Mouse (Mus musculus): ENCODE data around the gene Plch2.
"Not testable (repeated sequence)": the region's sequence is repeated elsewhere in the genome, so short reads cannot be mapped to it uniquely, and the experiment has no call there.

Gene Plch2

DNA sequence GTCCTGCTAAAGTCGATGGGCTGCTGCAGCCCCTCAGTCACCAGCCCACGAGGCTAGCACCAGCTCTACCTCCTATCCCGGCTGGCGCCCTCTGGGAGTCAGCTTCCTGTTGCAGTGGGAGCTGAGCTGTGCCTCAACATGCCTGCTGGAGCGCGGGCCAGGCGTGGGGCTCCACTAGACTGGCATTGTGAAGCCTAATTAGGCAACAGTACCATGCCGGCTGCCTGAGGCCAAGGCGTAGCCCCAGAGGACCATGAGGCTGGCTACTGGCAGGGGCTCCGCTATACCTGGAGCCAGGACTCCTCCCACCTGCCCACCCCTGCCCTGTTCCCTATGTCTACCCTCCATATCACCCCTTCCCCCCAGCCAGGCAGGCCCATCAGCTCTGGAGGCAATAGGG is at the start of gene Plch2:
Plch2 (minus strand) TSS at position 61 of the 400 bp plus-strand sequence.
- DNase-seq, result no peak

DNA sequence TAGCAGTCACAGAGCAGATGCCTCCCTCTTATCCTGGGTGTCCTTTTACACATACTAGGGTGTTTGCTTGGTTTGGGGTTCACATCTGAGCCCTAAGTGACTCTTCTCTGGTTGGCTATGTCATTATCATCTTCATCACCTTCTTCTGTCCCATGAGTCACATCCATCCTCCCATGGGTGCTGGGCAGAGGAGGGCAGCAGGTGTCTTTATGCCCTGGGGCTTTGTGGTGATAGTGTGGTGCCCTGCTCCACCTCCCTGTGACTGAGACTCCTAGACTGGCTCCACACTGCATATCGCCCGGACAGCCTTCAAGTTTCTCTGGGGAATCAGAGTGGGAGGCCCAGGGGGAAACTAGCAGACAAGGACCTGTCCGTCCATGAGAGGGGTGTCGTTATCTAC is 42.0 kb upstream of the Plch2 start:
- DNase-seq, result no peak

DNA sequence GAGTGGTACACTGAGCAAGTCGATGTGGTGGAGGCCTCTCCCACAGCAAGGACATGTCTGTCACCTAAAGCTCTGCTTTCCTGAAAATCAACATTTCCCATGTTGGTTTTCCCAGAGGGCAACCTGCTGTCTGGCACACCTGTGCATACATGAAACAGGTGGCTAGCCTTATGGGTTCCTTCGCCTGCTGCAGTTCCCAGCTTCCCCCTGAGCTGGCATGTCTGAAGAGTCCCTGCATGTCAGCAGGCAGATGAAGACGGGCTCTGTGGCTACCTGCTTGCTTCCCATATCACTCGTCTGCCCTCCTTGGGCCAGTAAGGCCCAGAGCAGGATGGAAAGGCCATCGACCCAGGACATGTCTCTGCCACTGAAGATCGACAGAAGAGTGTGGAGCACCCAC is 40.9 kb upstream of the Plch2 start:
- DNase-seq, result no peak

DNA sequence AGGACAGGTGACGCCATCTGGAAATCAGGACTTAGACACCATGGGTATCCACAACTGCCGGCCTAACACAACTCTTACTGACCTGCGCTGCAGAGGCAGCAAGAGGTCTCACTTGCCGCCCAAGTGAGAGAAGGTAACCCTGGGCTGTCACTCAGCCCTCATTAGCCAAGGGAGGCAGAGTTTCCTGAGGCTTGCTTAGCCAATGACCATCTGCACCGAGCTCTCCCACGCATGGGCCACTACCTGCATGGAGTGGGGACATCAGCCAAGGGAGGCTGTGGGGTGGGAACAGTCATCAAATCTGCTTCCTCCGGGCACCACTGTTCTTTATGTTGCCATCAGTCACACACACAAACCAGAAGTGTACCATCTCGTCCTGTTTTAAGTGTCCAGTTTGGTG is 39.4 kb upstream of the Plch2 start:
- no peak for DNase-seq

DNA sequence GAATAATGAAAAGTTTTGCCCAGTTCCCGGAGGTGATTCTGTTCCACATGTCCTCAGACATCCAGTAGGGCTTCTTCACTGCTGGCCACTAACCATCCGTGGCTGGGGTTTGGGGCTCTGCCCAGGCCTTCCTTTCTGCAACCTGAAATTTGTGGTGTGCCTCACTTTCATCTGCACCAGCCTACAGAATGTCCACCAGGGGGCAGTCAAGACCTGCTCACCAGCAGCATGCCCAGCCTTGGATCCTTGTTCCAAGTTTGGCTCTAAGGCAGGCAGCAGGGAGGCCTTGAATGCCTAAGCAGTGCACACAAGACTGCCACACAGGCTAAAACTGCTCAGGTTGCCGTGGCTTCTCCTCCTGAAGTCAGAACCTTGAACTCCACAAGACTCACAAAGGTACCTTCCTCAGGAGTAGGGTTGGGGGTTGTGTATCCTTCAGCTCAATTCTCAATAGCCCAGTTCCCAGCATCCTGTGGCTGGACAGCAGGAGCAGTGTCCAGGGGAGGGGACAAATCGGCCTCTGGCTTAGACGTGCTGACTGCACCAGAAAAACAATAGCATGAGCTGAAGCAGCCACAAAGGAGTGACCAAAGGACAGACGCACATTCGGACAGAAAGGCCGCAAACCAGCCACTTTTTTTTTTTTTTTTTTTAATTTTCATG is 38.8 kb upstream of the Plch2 start:
- peak; percentile 93 for DNase-seq

DNA sequence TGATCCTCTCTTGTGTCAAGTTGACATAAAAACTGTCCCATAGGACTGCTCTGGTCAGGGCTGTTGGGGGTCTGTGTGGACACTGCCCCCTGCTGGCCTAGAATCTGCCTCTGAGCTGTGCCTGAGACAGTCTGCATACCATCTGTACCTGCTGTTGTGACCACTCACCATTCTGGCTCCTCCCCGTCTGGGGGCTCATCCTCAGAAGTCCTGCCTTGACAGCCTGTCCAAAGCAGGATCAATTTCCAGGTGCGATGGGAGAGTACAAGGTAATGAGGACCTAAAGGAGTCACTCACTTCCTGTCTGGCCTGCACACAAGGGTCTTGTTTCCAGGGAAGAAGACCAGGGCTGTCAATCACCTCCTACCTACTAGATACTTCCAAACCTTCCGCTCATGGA is 38.0 kb upstream of the Plch2 start:
- peak; percentile 75 for DNase-seq

DNA sequence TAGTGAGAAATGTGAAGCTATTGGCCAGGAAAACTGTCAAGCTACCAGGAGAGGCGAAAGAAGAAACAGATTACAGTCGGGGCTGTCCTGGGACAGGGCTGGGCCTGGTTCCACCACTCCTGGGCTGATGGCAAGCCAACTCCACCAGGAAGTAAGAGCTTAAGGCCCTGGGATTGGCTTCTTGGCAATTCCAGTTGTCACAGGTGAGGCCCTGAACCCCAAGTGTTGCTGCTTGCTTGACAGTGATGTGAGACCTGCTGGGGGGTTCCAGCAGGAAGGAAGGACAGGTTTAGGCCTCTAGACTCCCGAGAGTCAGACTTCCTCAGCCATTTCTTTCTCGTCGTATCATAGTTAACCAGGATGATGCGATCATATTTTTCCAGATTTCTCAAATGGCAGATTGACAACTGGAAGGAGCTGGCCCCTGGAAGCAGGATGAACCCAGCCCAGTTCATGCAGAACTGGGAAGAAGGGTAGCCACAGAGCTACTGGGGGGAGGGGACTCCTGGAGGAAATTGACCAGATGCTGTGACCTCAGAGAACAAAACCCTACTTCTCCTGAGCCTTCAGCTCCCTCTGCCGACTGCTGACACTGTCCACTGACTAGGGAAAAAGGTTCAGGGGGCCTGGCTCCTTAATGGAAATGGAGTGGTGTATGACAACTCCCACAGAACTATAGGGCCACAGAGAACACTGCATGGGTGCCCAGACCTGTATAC is 37.0 kb upstream of the Plch2 start:
- DNase-seq, result no peak

DNA sequence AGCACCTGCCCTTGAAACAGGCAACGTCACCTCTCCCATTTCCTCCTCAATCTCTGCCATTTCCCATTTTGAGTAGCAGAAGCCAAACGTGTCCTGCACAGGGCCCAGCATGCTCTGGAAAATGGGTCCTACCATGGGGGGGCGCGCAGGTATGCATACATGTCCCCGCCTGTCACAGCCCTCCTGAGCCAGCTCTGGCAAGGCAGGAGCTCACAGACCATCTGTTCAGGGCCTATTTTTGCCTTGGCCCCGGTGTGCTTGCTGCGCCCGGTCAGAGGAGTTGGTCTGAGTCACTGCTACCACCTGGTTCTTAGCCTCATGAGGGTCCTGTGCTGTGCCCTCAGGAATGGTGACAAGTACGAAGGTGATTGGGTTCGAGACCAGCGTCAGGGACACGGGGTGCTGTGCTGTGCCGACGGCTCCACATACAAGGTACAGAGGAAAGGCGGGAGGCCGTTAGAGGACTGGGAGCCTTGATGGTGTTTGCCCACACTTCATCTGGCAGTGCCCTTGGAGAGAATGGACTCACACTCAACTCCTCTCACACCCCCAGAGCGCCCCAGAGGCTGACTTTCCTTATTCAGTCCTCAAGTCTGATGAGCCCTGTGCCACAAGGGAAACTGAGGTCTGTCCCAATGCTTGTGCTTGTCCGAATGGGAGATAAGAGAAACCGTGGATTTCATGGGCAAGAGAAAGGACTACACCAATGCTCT is 36.3 kb upstream of the Plch2 start:
- DNase-seq, result no peak

DNA sequence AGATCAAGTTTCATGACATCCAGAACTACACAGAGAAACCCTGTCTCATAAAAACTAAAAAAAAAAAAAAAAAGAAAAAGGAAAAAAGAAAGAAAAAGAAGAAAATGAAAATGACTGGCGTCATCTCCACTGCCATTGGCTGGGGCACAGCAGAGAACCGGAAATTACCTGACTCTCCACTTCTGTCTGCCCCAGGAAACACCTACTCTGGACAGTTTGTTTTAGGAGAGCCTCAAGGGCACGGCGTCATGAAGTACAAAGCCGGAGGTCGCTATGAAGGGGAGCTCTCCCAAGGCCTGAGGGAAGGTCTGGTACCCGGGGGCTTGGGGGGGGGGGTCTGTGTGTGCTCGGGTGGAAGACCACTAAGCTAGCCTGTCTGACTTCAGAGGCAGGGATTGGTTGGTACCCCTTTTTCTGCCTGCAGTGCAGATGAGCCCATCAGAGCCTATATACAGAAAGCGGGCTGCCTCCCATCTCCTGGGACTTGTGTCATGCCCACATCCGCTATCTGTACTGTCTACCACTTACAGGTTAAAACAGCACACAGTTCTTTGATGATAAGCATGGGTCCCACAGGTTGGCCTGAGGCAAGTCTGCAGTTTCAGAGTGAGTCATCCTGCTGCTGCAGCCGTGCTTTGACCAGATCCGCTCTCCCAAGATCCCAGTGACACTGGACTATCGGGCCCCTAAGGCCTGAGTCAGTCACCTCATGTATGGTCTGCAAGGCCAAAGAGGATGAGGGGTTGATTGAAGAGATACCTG is 34.3 kb upstream of the Plch2 start:
- no peak for DNase-seq

DNA sequence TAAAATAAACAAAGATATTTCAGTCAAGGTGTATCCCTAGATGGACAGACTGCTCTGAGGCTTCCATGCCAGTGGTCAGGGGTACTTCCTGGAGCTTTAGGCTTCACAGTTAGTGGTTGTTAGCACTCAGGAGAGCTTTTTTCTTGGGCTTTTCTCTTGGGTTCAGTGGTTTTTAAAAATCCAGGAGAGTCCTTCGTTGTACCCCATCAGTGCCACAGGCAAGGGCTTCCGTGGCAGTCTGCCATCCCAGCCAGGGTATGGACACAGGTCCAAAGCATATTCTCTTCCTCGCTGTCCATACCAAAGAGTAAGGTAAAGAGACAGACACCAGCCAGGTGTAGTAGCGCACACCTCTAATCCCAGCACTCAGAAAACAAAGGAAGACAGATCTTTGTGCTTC is 33.6 kb upstream of the Plch2 start:
- DNase-seq, result no peak

DNA sequence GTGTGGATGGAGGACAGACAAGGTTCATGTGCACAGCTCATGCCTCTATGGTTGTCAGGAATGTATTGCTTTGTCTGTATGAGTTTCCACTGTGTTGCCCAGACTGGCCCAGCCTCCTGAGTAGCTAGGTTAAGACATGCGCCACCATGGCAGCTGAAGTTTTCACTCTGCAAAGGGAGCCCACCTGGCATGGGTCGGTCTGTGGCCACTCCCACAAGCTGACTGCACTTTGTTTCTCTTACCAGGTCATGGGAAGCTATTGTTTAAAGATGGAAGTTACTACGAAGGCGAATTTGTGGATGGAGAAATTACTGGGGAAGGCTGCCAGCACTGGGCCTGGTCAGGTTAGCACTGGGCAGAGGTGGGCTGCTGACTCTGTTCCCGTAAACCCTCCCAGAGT is 32.7 kb upstream of the Plch2 start:
- no peak for DNase-seq

DNA sequence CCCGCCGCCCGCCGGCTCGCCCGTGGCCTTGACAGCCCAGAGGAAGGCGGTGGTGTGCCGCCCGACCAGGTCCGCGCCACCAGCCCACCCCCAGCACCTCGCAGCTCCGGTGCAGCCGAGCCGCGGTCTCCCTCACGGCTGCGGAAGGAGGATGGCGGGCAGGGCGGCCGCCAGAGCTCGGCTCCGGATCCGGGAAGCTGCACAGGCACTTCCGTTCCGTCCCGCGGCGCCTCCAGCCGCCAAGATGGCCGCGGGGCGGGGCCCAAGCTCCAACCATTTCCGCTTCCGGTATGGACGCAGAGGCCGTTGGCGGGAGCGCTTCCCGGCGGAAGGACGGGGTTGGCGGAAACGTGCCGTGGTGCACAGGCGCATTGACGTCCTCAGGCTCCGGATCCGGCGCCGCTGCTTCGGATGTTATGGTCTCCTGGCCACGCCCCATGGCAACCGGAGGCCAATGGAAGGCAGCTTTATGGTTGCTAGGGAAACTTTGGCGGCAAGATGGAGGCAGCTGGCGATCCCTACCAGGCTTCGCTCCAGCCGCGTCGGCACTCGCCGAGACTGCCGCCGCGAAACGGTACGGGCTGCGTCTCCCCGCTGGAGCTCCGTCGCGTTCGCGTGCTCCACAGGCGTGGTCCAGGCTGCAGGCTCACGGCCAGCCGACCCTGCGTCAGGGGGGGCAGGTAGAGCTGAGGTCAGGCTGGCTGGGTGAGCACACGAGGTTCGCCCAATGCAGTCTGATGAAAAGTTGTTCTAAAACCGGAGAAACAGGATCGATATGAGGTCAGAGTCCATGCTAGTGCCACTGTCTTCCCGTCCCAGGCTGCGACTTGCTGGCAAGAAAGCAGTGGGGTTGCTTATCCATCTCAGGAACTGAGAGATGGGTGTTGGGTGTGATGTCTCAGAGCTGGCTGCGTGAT is 29.8 kb upstream of the Plch2 start, which contains the start of the genes Rer1 and Morn1:
Rer1 (minus strand) TSS at position 275 of the 917 bp plus-strand sequence.
Morn1 (plus strand) TSS at position 470 of the 917 bp plus-strand sequence.
- DNase-seq, result peak; percentile 100

DNA sequence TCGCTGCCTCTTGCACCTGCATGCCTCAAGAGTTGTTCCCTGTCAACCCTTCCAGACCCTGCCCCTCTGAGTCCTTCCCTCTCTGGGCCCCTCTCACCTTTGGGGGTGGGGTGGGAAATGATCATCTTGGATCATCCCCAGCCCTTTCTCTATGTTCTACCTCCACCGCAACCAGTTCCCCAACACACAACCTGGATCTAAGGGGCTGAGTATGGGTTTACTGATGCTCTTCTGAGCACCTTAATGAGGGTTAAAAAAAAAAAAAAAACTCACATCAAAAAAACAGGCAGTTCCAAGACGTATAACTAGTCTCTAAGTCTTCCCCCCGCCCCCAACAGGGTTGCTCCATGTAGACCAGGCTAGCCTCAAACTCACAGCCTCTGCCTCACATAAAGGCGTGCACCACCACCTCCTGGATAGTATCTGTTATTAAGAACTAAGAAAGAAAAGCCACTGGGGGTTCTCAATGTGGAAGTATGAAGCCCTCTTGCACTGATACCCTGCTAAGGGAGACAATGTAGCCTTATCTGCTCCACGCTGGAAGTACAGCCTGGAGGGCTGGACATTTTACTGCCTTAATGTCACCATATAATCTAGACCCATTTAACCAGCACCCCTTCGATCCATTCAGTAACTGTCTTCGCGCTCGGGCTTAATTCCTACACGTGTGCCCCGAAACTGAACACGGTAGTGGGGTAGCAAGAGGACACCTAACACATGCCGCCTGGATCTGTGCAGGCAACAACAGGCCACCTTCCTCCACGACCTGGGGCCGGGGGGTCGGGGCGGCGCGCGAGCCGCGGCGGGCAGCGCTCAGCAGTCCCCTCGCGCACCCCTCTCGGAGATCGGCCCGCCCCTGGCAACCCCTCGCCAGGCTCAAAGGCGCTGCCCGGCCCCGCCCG is 28.9 kb upstream of the Plch2 start:
- no peak for DNase-seq

DNA sequence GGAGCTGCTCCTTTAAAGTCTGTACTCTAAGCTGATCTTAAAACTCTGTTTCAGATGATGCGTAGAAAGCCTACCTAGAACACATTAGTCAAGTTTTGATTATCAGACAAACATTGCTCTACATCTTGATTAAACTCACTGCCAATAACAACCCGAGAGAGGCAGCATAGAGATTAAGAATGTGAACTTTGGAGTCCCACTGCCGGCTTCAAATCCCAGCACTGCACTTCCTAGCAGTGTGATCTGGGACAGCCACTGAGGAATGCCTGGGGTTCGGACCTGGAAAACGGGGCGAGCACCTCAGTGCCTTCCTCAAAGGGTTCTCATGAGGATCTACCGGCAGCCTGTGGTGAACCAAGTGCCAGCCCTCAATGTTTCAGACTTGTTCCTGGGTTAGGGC is 27.8 kb upstream of the Plch2 start:
- no peak for DNase-seq

DNA sequence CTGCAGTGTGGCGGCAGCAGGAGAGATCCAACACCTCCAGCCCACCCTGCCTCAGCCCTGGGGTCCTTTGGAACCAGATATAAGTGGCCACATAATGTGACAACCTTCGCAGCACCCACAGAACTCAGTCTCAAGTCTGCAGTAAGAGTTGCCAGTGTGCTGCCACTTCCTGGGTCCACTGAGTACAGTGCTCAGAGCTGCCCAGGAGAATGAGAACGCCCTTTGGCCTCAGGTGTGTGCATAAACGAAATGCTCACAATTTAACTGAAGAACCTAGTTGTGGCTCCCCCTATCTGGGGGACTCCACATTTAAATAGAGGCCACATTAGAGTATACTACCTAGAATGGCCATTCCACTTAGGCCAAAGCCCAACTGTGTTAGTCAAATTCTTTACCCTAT is 27.0 kb upstream of the Plch2 start:
- DNase-seq, result no peak

DNA sequence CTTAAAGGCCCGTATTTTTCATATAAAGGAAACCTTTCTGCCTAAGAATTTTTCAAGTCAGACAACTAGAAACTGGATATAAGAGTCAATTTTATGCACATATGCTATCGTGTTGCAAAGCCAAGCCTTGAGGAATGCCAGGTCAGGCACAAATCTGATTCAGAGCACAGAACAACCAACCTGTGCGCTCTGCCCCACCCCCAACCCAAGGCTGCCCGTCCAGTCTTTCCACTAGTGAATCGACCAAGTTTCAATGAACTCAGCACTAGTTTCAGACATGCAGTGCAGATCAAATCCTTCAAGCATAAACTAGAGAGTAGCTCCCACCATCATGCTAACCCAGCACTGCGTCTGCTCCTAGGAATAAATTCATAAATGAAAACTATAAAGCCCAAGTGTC is 23.1 kb upstream of the Plch2 start:
- peak; percentile 55 for DNase-seq

DNA sequence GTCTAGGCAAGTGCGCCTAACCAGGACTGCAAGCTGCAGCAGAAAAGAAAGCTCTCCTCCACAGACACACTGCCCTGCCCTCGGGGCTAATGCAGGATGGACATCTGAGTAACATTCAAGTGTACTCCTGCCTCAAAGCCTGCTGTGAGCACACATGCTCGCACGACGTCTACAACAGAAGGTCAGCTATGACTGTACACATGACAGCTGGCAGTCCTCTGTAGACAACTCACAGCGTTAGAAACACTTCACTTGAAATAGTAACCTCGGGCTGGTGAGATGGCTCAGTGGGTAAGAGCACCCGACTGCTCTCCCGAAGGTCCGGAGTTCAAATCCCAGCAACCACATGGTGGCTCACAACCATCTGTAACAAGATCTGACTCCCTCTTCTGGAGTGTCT is 22.2 kb upstream of the Plch2 start:
- not testable (repeated sequence) for DNase-seq

DNA sequence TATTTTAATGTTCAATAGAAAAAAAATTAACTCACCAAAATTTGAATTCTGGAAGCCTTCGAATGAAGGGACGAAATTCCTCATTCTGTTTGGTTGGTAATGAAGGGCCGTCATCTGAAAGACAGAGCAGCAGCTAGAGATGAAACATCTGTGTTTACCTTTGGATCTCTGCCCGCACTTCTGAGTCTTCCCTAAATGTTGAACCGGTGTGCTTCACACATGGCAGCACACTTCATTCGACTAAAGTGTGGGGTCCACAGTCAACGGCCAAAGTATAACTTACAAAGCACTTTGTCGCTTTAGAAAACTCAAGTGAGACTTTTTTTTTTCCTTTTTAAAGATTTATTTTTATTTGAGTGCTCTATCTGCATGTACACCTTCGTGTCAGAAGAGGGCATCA is 20.1 kb upstream of the Plch2 start:
- DNase-seq, result no peak

DNA sequence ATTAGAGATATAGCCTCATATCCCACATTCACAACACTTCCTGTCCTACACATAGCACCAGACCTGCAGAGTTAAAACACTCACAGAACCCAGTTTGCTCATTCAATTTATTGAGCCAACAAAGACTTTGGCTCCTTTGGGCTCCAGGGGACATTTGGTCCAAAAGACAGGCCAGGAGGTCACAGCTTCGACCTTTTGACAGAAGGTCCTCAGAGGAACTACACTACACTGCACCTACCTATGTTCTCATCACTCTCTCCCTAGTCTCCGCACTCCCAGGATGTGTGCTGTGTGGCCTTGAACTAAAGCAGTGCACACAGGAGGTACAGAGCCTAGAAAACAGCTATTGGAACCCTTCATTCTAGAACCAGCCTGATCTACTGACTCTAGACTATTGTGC is 19.2 kb upstream of the Plch2 start:
- no peak for DNase-seq

DNA sequence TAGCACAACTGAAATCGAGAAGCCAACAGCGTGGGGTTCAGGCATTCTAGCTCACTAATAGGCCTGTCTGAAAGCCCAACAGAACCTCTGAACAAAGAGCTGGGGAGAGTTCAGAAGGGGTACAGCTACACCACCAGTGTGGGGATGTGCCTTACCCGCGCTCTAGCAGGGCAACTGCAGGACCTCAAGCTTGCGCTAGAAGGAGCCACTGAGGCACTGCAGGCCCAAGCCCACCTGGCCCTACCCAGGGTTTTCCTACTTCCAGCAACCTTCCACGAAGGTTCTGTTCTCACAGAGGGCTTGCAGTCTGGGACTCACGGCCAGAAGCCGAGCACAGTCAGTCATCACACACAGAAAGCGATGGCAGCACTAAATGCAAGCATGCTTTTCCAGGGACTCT is 18.6 kb upstream of the Plch2 start:
- no peak for DNase-seq

DNA sequence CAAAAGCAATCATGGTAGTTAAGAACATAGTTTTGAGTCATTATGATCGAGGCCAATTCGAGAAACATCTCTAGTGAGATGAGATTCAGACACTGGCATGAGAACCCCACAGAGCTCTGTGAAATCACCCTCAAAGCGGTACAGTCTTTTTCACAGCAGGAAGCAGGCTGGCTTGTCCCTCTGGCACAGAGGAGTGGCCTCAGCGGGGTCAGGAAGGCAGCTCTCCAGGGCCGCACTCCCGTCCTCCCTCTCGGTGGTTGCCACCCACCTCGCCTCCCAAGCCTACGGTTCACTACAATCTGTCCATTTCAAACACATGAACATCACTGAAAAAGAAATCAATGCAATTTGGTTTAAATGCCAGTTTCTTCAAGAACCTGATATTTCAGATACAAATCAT is 17.8 kb upstream of the Plch2 start:
- DNase-seq, result no peak
